Mouse (Mus musculus): Measurements from ENCODE around the gene Hist2h2ab. TPM values are rescaled to one million over a fixed set of nuclear protein-coding genes. Genes with fewer than 3 reads are reported as not detected.
"Not testable (repeated sequence)": the region's sequence is repeated elsewhere in the genome, so short reads cannot be mapped to it uniquely, and the experiment has no call there.

Hist2h2ab gene
- polyA plus RNA-seq, 1 experiment from 2014 or later, result 0.43 TPM

DNA sequence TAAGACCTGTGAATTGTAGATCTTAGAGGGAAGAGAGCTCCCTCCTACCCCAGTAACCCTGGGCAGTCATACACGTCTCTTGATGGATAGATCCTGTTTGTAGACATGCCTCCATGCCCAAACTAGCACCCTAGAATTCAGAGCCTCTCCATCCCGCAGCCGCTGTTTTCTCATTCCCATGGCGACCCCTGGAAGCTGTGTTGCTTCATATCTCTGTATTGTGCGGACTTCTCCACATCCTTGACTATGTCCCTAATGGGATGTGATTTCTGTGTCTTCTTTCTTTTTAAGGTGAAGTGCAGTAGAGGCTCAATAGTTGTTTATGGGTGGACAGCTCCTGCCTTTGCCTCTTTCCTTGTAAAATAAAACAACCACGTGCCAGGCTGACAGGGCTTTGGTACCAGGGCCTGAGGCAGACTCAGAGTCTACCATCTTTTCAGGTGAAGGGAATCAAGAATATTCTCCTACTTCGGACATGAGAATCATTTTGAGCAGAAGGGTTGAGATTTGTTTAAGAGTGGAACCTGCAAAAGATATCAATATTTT lies 44.8 kb downstream of the Hist2h2ab start:
- Histone ChIP-seq H3K27me3 (no peaks in the 10 kb centered on the region), H3K36me3 (no peaks in the 10 kb centered on the region), H3K27ac (peak overlapping the region; percentile 99), H3K4me1 (replicated peaks) (peaks cover 28% of the 10 kb centered on the region), H3K4me2 (peak overlapping the region; percentile 86; the same call in 1 of the 2 replicates), H3K9ac (no peak overlapping the region; the same call in 1 of the 2 replicates), H3K4me3 (peak overlapping the region; percentile 76; the same call in 1 of the 2 replicates), H3K9me3 (replicated peaks) (no peaks in the 10 kb centered on the region)
- no peak for ATAC-seq (replicated peaks; ENCODE audit: insufficient number of reproducible peaks, insufficient read depth, low FRiP score, low read depth)
- 77% methylated on average over 7 of the region's 7 CpGs for WGBS

- H3K4me1 ChIP-seq (replicated peaks), result peaks cover 31% of the 10 kb centered on the region
- H3K36me3 ChIP-seq, result no peaks in the 10 kb centered on the region
- no peak overlapping the region for H3K4me3 ChIP-seq
- no peak overlapping the region for H3K4me2 ChIP-seq
- H3K27ac ChIP-seq, result no peak overlapping the region
- no peak for ATAC-seq (replicated peaks; ENCODE audit: insufficient number of reproducible peaks, insufficient read depth, low FRiP score, low read depth)
- H3K9ac ChIP-seq, result no peak overlapping the region
- no peaks in the 10 kb centered on the region for H3K9me3 ChIP-seq (replicated peaks)
- H3K27me3 ChIP-seq, result no peaks in the 10 kb centered on the region
- 71% methylated on average over 8 of the region's 8 CpGs for WGBS
Measured at GRCm38 (mm10) chr3:96266132-96266710, 46.6 kb downstream of the Hist2h2ab start.

GRCm38 (mm10) chr3:96267541-96267940 lies 47.9 kb downstream of the Hist2h2ab start:
- Histone ChIP-seq H3K4me3 (no peak overlapping the region), H3K27ac (peak overlapping the region; percentile 88), H3K27me3 (no peaks in the 10 kb centered on the region), H3K36me3 (no peaks in the 10 kb centered on the region), H3K9me3 (replicated peaks) (no peaks in the 10 kb centered on the region), H3K4me2 (peak overlapping the region; percentile 82), H3K9ac (no peak overlapping the region), H3K4me1 (replicated peaks) (peaks cover 23% of the 10 kb centered on the region)
- ATAC-seq (replicated peaks; ENCODE audit: insufficient number of reproducible peaks, insufficient read depth, low FRiP score, low read depth), result no peak
- WGBS, result 80% methylated on average over 4 of the region's 4 CpGs

- no peaks in the 10 kb centered on the region for H3K36me3 ChIP-seq
- H3K27me3 ChIP-seq, result no peaks in the 10 kb centered on the region
- ATAC-seq (replicated peaks; ENCODE audit: insufficient number of reproducible peaks, insufficient read depth, low FRiP score, low read depth), result peak; percentile 54
- WGBS, result 23% methylated on average over 30 of the region's 30 CpGs
- peaks cover 23% of the 10 kb centered on the region for H3K4me1 ChIP-seq (replicated peaks)
- peak within 1 kb of the TSS; percentile 96 for H3K27ac ChIP-seq
- peak within 1 kb of the TSS; percentile 82 for H3K4me2 ChIP-seq
- H3K9ac ChIP-seq, result peak within 1 kb of the TSS; percentile 60
- H3K4me3 ChIP-seq, result peak within 1 kb of the TSS; percentile 54
- no peaks in the 10 kb centered on the region for H3K9me3 ChIP-seq (replicated peaks)
Measured at GRCm38 (mm10) chr3:96268051-96268775, 48.5 kb downstream of the Hist2h2ab start, which contains the start of gene Hist2h3b. Gene Hist2h3b, plus strand, starts transcription at chr3:96268654.

DNA sequence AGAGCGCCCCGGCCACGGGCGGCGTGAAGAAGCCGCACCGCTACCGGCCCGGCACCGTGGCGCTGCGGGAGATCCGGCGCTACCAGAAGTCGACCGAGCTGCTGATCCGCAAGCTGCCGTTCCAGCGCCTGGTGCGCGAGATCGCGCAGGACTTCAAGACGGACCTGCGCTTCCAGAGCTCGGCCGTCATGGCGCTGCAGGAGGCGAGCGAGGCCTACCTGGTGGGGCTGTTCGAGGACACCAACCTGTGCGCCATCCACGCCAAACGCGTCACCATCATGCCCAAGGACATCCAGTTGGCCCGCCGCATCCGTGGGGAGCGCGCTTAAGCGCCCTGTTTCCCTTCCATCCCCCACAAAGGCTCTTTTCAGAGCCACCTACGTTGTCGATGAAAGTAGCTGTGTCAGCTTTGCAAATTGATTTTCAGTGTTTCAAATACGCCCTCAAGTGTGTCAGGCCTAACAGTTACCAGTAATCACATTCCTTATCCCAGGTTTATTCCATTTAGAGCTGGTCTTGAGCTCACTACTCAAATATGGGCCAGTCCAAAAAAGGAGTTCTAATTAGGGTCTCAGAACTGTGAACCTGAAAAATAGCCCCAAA lies 49.2 kb downstream of the Hist2h2ab start:
- H3K9me3 ChIP-seq (replicated peaks); H3K27me3 ChIP-seq; H3K36me3 ChIP-seq: not testable (repeated sequence)
- Histone ChIP-seq H3K4me3 (peak overlapping the region; percentile 54), H3K4me2 (peak overlapping the region; percentile 82), H3K27ac (peak overlapping the region; percentile 96), H3K4me1 (replicated peaks) (peaks cover 21% of the 10 kb centered on the region), H3K9ac (peak overlapping the region; percentile 60)
- peak; percentile 32; the same call in 1 of the 2 replicates for ATAC-seq (replicated peaks; ENCODE audit: insufficient number of reproducible peaks, insufficient read depth, low FRiP score, low read depth)
- 1% methylated on average over 15 of the region's 44 CpGs for WGBS

Small RNA genes within 50 kb of the gene (microRNA-seq; reads per million reads assigned to microRNA genes)
- gene Gm44492 (not detected), gene Gm47311 (not detected), gene Gm47313 (not detected)

Other genes starting within 250 kb of the Hist2h2ab start
- gene Plekho1, start 223.9 kb upstream of the Hist2h2ab start, polyA plus RNA-seq (2015; fragmentation: Nextera tagmentation; extraction: Ambion mirVana), result 64.3 and 69.6 TPM in 2 replicates
- gene Vps45, start 161.4 kb upstream of the Hist2h2ab start, polyA plus RNA-seq (2015; fragmentation: Nextera tagmentation; extraction: Ambion mirVana), result 38.3 and 40.2 TPM in 2 replicates
- gene Otud7b, start 115.3 kb upstream of the Hist2h2ab start, polyA plus RNA-seq (2015; fragmentation: Nextera tagmentation; extraction: Ambion mirVana), result 20.1 and 24.5 TPM in 2 replicates
- 8.5 and 11.2 TPM in 2 replicates for gene Mtmr11, start 57.9 kb upstream of the Hist2h2ab start, polyA plus RNA-seq (2015; fragmentation: Nextera tagmentation; extraction: Ambion mirVana)
- gene Sf3b4, start 47.5 kb upstream of the Hist2h2ab start, polyA plus RNA-seq (2015; fragmentation: Nextera tagmentation; extraction: Ambion mirVana), result 71.2 and 96.8 TPM in 2 replicates
- 12.9 and 13.6 TPM in 2 replicates for gene Sv2a, start 38.7 kb upstream of the Hist2h2ab start, polyA plus RNA-seq (2015; fragmentation: Nextera tagmentation; extraction: Ambion mirVana)
- 40.7 and 40.8 TPM in 2 replicates for gene Bola1, start 156 bp upstream of the Hist2h2ab start, polyA plus RNA-seq (2015; fragmentation: Nextera tagmentation; extraction: Ambion mirVana)
- gene Hist2h2ac, start 1.0 kb downstream of the Hist2h2ab start, polyA plus RNA-seq (2015; fragmentation: Nextera tagmentation; extraction: Ambion mirVana), result 5.3 and 5.5 TPM in 2 replicates
- gene Hist2h2be, start 1.3 kb downstream of the Hist2h2ab start, polyA plus RNA-seq (2015; fragmentation: Nextera tagmentation; extraction: Ambion mirVana), result 7.3 and 8.1 TPM in 2 replicates
- gene Hist2h3c2, start 19.3 kb downstream of the Hist2h2ab start, polyA plus RNA-seq (2015; fragmentation: Nextera tagmentation; extraction: Ambion mirVana), result 3.9 and 5.1 TPM in 2 replicates
- gene Hist2h2aa2, start 20.4 kb downstream of the Hist2h2ab start, polyA plus RNA-seq (2015; fragmentation: Nextera tagmentation; extraction: Ambion mirVana), result 37.0 and 45.9 TPM in 2 replicates
- gene Hist2h2aa1, start 25.6 kb downstream of the Hist2h2ab start, polyA plus RNA-seq (2015; fragmentation: Nextera tagmentation; extraction: Ambion mirVana), result 13.6 and 15.1 TPM in 2 replicates
- gene Hist2h3c1, start 26.8 kb downstream of the Hist2h2ab start, polyA plus RNA-seq (2015; fragmentation: Nextera tagmentation; extraction: Ambion mirVana), result 0.72 and 1.0 TPM in 2 replicates
- 2.9 and 3.9 TPM in 2 replicates for gene Hist2h4, start 43.4 kb downstream of the Hist2h2ab start, polyA plus RNA-seq (2015; fragmentation: Nextera tagmentation; extraction: Ambion mirVana)
- 26.2 and 31.1 TPM in 2 replicates for gene Hist2h3b, start 48.8 kb downstream of the Hist2h2ab start, polyA plus RNA-seq (2015; fragmentation: Nextera tagmentation; extraction: Ambion mirVana)
- gene Hist2h2bb, start 49.9 kb downstream of the Hist2h2ab start, polyA plus RNA-seq (2015; fragmentation: Nextera tagmentation; extraction: Ambion mirVana), result 3.6 and 4.8 TPM in 2 replicates
- 1.1 and 3.2 TPM in 2 replicates for gene Fcgr1, start 74.1 kb downstream of the Hist2h2ab start, polyA plus RNA-seq (2015; fragmentation: Nextera tagmentation; extraction: Ambion mirVana)
- gene BC107364, start 232.4 kb downstream of the Hist2h2ab start, polyA plus RNA-seq (2015; fragmentation: Nextera tagmentation; extraction: Ambion mirVana), result 0.53 and 1.0 TPM in 2 replicates

Data from heart, embryonic 15.5 days (tissue).